Mouse (Mus musculus): ENCODE measurements around the gene Stmn3. TPM values are rescaled to one million over a fixed set of nuclear protein-coding genes. Genes with fewer than 3 reads are reported as not detected.

The Stmn3 gene
- not detected for total RNA-seq (2023)

DNA sequence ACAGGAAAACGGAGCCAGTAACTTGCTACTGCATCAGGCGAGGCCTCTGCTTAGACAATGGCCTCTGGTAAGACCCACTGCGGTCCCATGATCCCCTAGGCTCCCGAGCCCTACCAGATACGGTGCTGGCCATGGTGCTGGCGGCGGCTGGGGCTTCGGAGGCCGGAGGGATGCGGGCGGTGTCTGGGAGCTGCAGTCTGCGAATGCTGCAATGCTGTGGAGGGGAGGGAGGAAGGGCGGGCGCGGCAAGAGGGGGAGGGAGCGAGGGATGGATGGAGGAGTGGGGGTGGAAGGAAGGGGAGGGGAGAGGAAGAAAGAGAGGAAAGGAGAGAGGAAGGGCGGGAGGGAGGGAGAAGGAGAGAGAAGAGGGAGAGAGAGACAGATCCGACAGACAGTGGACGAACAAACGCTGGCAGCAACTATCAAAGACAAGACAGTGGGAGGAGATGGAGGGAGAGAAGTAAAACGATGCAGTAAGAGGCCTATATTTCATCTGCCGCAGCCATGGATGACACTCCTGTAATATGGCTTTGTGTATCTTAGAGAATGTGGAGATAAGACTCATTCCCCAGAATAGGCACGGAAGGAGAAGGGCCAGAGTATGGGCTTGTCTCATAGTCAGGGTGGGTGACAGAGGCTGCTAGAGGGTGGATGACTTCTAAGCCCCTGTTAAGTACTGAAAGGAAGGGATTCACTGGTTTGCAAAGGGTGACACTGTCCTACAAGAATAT lies at the start of gene Stmn3:
TSS of gene Stmn3 (minus strand) at position 421 of the 731 bp plus-strand sequence.

DNA sequence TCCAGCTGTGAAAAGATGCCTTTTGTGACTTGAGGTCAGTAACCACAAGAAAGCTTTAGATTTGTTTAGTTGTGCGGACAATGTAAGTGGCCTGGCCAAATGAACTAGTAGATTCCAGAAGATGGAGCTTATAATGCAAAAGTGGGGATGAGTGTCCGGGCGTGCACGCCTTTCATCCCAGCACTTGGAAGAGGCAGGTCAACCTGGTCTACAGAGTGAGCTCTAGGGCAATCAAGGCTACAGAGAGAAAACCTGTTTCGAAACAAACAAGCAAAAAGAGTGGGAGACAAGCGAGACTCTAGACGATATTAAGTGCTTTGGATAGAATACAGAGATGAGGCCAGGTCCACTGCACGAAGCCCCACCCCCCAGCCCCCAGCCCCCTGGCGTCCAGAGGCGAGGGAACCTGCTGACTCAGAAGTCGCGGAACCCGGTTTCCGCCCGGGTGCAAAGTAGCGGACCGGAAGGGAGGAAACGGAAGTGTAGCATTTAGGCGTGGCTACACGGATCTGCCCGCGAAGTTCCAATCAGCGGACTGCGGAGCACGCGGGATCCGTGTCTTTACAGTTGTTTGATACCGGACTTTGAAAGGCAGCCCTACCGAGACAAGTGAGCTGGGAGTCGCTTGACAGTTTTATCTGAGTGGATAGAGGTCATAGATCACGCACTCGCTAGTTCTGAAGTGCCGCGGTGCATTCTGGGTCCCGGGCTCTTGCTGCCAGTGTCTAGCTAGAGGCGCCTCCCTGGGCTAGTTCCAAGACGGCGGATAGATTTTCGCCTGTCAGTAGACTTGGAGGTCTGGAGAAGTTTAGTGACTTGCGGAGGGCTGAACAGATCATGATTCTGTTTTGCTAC lies 5.2 kb upstream of the Stmn3 start, which contains the start of gene Rtel1:
TSS of gene Rtel1 (plus strand) at position 492 of the 855 bp plus-strand sequence.

DNA sequence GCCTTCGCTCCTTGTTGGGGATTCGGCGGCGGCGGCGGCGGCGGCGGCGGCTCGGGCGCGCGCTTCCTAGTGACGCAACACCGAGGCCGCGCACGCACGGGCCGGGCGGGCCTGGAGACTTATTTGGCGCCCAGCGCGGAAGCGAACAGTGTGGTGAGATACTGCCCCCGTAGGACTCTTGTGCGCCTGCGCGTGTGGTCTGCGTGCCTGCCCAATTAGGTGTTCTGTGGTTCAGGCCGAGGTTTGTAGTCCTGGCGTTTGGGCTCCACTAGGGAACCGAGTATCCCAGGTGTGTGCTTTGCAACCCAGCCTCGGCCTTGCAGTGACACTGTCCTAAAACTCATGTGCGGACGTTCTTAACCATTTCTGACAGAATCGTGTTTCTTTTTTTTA lies 26.3 kb downstream of the Stmn3 start, which contains the start of gene Gmeb2:
TSS of gene Gmeb2 (minus strand) at position 78 of the 393 bp plus-strand sequence.

Other genes starting within 250 kb of the Stmn3 start
- not detected for gene Kcnq2, start 179.2 kb downstream of the Stmn3 start, total RNA-seq (2023)
- not detected for gene Eef1a2, start 157.5 kb downstream of the Stmn3 start, total RNA-seq (2023)
- 100 to 1,000 TPM; 177 to 221 TPM for gene Ppdpf, start 127.3 kb downstream of the Stmn3 start, total RNA-seq (2023)
- under 1 TPM; 0.44 to 0.52 TPM for gene Ptk6, start 111.7 kb downstream of the Stmn3 start, total RNA-seq (2023)
- 1 to 10 TPM; 3.5 to 5.3 TPM for gene Srms, start 101.3 kb downstream of the Stmn3 start, total RNA-seq (2023)
- under 1 TPM; 0.65 to 0.78 TPM for gene Fndc11, start 94.5 kb downstream of the Stmn3 start, total RNA-seq (2023)
- gene Helz2, start 72.5 kb downstream of the Stmn3 start, total RNA-seq (2023) = 100 to 1,000 TPM; 341 to 430 TPM
- 10 to 100 TPM; 52.0 to 60.7 TPM for gene Gmeb2, start 26.5 kb downstream of the Stmn3 start, total RNA-seq (2023)
- gene Rtel1, start 5.2 kb upstream of the Stmn3 start, total RNA-seq (2023) = 100 to 1,000 TPM; 109 to 136 TPM
- gene Zgpat, start 50.4 kb upstream of the Stmn3 start, total RNA-seq (2023) = 10 to 100 TPM; 83.0 to 85.7 TPM
- gene Arfrp1, start 50.9 kb upstream of the Stmn3 start, total RNA-seq (2023) = 100 to 1,000 TPM in 1 of 2 experiments, 10 to 100 TPM in 1; 92.9 to 100 TPM
- gene Lime1, start 65.6 kb upstream of the Stmn3 start, total RNA-seq (2023) = 10 to 100 TPM; 62.3 to 74.9 TPM
- 1 to 10 TPM in 1 of 2 experiments, under 1 TPM in 1; 0.83 to 2.2 TPM for gene Zbtb46, start 144.9 kb upstream of the Stmn3 start, total RNA-seq (2023)
- not detected for gene Abhd16b, start 178.7 kb upstream of the Stmn3 start, total RNA-seq (2023)
- gene Tpd52l2, start 182.6 kb upstream of the Stmn3 start, total RNA-seq (2023) = 10 to 100 TPM; 83.2 to 83.7 TPM
- gene Dnajc5, start 206.0 kb upstream of the Stmn3 start, total RNA-seq (2023) = 100 to 1,000 TPM; 134 to 138 TPM

Measured in B cell, adult 67 days (primary cell).